Mouse (Mus musculus) adrenal gland, postnatal 4 days (tissue): ENCODE data around the gene Nin. TPM values are rescaled to one million over a fixed set of nuclear protein-coding genes. Genes with fewer than 3 reads are reported as not detected.

Experiments used
- DNase-seq, 2 experiments: peaks; one replicate each; pipeline ENCODE4 v3.0.0; 2021 to 2022; ENCODE audit warnings: low spot score in 2 of 2, mixed read lengths in 2 of 2
- total RNA-seq, 2 experiments: library from RNA; stranded (reverse); gene quantifications; 2 replicates each; pipeline ENCODE4 v1.2.3; 2021

Nin gene
- total RNA-seq, 2 experiments from 2014 or later: 44.6 to 45.0 TPM

- DNase-seq: no peak
Observed at GRCm38 (mm10) chr12:70084198-70084597, 29.3 kb downstream of the Nin start.

GRCm38 (mm10) chr12:70083737-70084136, 29.8 kb downstream of the Nin start:
- no peak for DNase-seq

- DNase-seq: no peak
Observed at GRCm38 (mm10) chr12:70082935-70083532, 30.5 kb downstream of the Nin start.

GRCm38 (mm10) chr12:70082485-70082884, 31.0 kb downstream of the Nin start:
- DNase-seq: no peak

GRCm38 (mm10) chr12:70078471-70079025, 35.0 kb downstream of the Nin start:
- no peak for DNase-seq

GRCm38 (mm10) chr12:70076493-70076892, 37.0 kb downstream of the Nin start:
- DNase-seq: no peak

- no peak for DNase-seq
Observed at GRCm38 (mm10) chr12:70075001-70075400, 38.5 kb downstream of the Nin start.

GRCm38 (mm10) chr12:70070888-70071287, 42.6 kb downstream of the Nin start:
- no peak for DNase-seq

- no peak for DNase-seq
Observed at GRCm38 (mm10) chr12:70070306-70070705, 43.2 kb downstream of the Nin start.

GRCm38 (mm10) chr12:70068647-70069257, 44.8 kb downstream of the Nin start:
- no peak for DNase-seq

GRCm38 (mm10) chr12:70067849-70068248, 45.7 kb downstream of the Nin start:
- DNase-seq: no peak

GRCm38 (mm10) chr12:70062114-70062513, 51.4 kb downstream of the Nin start:
- DNase-seq: no peak

- no peak for DNase-seq
Observed at GRCm38 (mm10) chr12:70058956-70059851, 54.3 kb downstream of the Nin start.

- DNase-seq: no peak
Observed at GRCm38 (mm10) chr12:70050699-70051098, 62.8 kb downstream of the Nin start.

- no peak for DNase-seq
Observed at GRCm38 (mm10) chr12:70048741-70049140, 64.8 kb downstream of the Nin start.

GRCm38 (mm10) chr12:70047281-70047680, 66.2 kb downstream of the Nin start:
- DNase-seq: no peak

- no peak for DNase-seq
Observed at GRCm38 (mm10) chr12:70044353-70044752, 69.2 kb downstream of the Nin start.

GRCm38 (mm10) chr12:70043421-70043820, 70.1 kb downstream of the Nin start:
- no peak for DNase-seq

GRCm38 (mm10) chr12:70040981-70041380, 72.5 kb downstream of the Nin start:
- no peak for DNase-seq

GRCm38 (mm10) chr12:70036722-70037305, 76.7 kb downstream of the Nin start:
- DNase-seq: no peak

- DNase-seq: no peak
Observed at GRCm38 (mm10) chr12:70026233-70026632, 87.3 kb downstream of the Nin start.
